Mouse (Mus musculus): ENCODE data around the gene Oxtr. TPM values are rescaled to one million over a fixed set of nuclear protein-coding genes. Genes with fewer than 3 reads are reported as not detected.

Gene Oxtr
- polyA plus RNA-seq, 1 experiment from 2014 or later, result 0.99 TPM

GRCm38 (mm10) chr6:112471644-112472043 is 18.1 kb downstream of the Oxtr start:
- peaks cover 3% of the 10 kb centered on the region; the same call in 1 of the 2 replicates for H3K9me3 ChIP-seq (ENCODE audit: control insufficient read depth, low read length)
- DNase-seq (ENCODE audit: low spot score), result no peak
- H3K4me3 ChIP-seq (ENCODE audit: low read depth, low read length), result no peak overlapping the region
- H3K27ac ChIP-seq (replicated peaks; ENCODE audit: low read depth, low read length), result no peak overlapping the region
- H3K36me3 ChIP-seq (ENCODE audit: control insufficient read depth, insufficient read depth, low read length), result no peaks in the 10 kb centered on the region
- 81% methylated on average over 4 of the region's 4 CpGs for WGBS
- H3K4me1 ChIP-seq (ENCODE audit: control insufficient read depth, insufficient read depth, low read length), result no peaks in the 10 kb centered on the region
- H3K4me2 ChIP-seq (ENCODE audit: low read depth, low read length), result no peak overlapping the region
- H3K27me3 ChIP-seq (replicated peaks; ENCODE audit: control insufficient read depth, insufficient read depth, low read length), result no peaks in the 10 kb centered on the region
- ATAC-seq (ENCODE audit: low read depth), result no peak
- H3K9ac ChIP-seq (ENCODE audit: low read depth, low read length), result no peak overlapping the region

DNA sequence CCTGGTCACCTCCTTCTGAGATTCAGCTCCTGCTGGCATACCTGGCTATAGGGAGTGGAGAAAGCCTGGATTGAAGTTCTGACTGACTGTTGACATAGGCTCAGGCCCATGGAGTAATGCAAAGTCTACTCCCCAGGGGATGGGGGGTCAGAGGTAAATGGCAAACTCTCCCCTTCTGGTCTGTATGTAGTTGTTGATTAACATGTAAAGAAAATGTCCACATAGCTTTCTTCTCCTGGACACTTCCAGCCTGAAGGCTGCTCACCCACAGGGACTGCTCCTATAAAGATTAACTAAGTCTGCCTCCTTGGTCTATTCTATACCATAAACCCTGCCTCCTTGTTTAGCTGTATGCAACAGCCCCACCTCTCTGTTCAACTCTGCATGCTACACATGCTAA is 23.7 kb downstream of the Oxtr start:
- Histone ChIP-seq H3K27ac (replicated peaks; ENCODE audit: low read depth, low read length) (no peak overlapping the region), H3K9ac (ENCODE audit: low read depth, low read length) (no peak overlapping the region), H3K4me1 (ENCODE audit: control insufficient read depth, insufficient read depth, low read length) (no peaks in the 10 kb centered on the region), H3K9me3 (ENCODE audit: control insufficient read depth, low read length) (peaks cover 3% of the 10 kb centered on the region; the same call in 1 of the 2 replicates), H3K4me2 (ENCODE audit: low read depth, low read length) (no peak overlapping the region), H3K27me3 (replicated peaks; ENCODE audit: control insufficient read depth, insufficient read depth, low read length) (no peaks in the 10 kb centered on the region), H3K4me3 (ENCODE audit: low read depth, low read length) (no peak overlapping the region), H3K36me3 (ENCODE audit: control insufficient read depth, insufficient read depth, low read length) (no peaks in the 10 kb centered on the region)
- ATAC-seq (ENCODE audit: low read depth) (no peak), DNase-seq (ENCODE audit: low spot score) (no peak)

- no peaks in the 10 kb centered on the region for H3K4me1 ChIP-seq (ENCODE audit: control insufficient read depth, insufficient read depth, low read length)
- WGBS, result 81% methylated on average over 3 of the region's 3 CpGs
Measured at GRCm38 (mm10) chr6:112465441-112465840, 24.3 kb downstream of the Oxtr start.

GRCm38 (mm10) chr6:112463331-112463730 is 26.4 kb downstream of the Oxtr start:
- ATAC-seq (ENCODE audit: low read depth), result no peak
- H3K9ac ChIP-seq (ENCODE audit: low read depth, low read length), result no peak overlapping the region
- no peaks in the 10 kb centered on the region for H3K36me3 ChIP-seq (ENCODE audit: control insufficient read depth, insufficient read depth, low read length)
- H3K9me3 ChIP-seq (ENCODE audit: control insufficient read depth, low read length), result no peaks in the 10 kb centered on the region
- peaks cover 3% of the 10 kb centered on the region; the same call in 1 of the 2 replicates for H3K4me1 ChIP-seq (ENCODE audit: control insufficient read depth, insufficient read depth, low read length)
- no peak for DNase-seq (ENCODE audit: low spot score)
- H3K27ac ChIP-seq (replicated peaks; ENCODE audit: low read depth, low read length), result no peak overlapping the region
- H3K4me2 ChIP-seq (ENCODE audit: low read depth, low read length), result no peak overlapping the region
- H3K27me3 ChIP-seq (replicated peaks; ENCODE audit: control insufficient read depth, insufficient read depth, low read length), result no peaks in the 10 kb centered on the region
- 81% methylated on average over 6 of the region's 6 CpGs for WGBS
- H3K4me3 ChIP-seq (ENCODE audit: low read depth, low read length), result no peak overlapping the region

More at GRCm38 (mm10) chr6:112465441-112465840, 24.3 kb downstream of the Oxtr start:
- Histone ChIP-seq H3K27me3 (replicated peaks; ENCODE audit: control insufficient read depth, insufficient read depth, low read length) (no peaks in the 10 kb centered on the region), H3K9ac (ENCODE audit: low read depth, low read length) (no peak overlapping the region), H3K9me3 (ENCODE audit: control insufficient read depth, low read length) (peaks cover 3% of the 10 kb centered on the region; the same call in 1 of the 2 replicates), H3K36me3 (ENCODE audit: control insufficient read depth, insufficient read depth, low read length) (no peaks in the 10 kb centered on the region), H3K27ac (replicated peaks; ENCODE audit: low read depth, low read length) (no peak overlapping the region), H3K4me3 (ENCODE audit: low read depth, low read length) (no peak overlapping the region), H3K4me2 (ENCODE audit: low read depth, low read length) (no peak overlapping the region)
- no peak for DNase-seq (ENCODE audit: low spot score)
- ATAC-seq (ENCODE audit: low read depth), result no peak

- Histone ChIP-seq H3K4me3 (ENCODE audit: low read depth, low read length) (no peak overlapping the region), H3K9me3 (ENCODE audit: control insufficient read depth, low read length) (no peaks in the 10 kb centered on the region), H3K4me1 (ENCODE audit: control insufficient read depth, insufficient read depth, low read length) (peaks cover 3% of the 10 kb centered on the region; the same call in 1 of the 2 replicates), H3K27me3 (replicated peaks; ENCODE audit: control insufficient read depth, insufficient read depth, low read length) (no peaks in the 10 kb centered on the region), H3K9ac (ENCODE audit: low read depth, low read length) (no peak overlapping the region), H3K4me2 (ENCODE audit: low read depth, low read length) (no peak overlapping the region), H3K36me3 (ENCODE audit: control insufficient read depth, insufficient read depth, low read length) (no peaks in the 10 kb centered on the region), H3K27ac (replicated peaks; ENCODE audit: low read depth, low read length) (no peak overlapping the region)
- no peak for DNase-seq (ENCODE audit: low spot score)
- 86% methylated on average over 5 of the region's 5 CpGs for WGBS
- ATAC-seq (ENCODE audit: low read depth), result no peak
Measured at GRCm38 (mm10) chr6:112461459-112461858, 28.3 kb downstream of the Oxtr start.

DNA sequence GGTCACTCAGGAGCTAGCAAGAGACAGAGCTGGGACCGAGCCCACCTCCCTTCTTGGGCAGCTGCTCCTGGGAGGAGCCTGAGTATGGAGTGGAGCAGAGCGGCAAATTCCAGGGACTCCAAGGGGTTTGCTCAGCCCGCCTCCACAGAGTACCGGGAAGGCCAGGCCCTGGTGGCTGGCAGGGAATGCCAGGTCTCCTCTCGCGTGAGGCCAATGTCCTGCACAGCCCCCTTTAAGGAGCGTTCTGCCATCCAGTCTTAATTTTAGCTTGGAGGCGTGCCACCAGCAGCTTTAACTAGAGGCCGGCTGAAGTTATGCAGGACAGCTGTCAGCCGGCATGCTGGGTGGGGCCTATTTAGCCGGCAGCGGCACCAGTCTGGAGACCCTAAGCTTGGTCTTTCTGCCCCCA is 30.4 kb downstream of the Oxtr start, which contains the start of gene Cav3:
TSS of gene Cav3 (plus strand) at position 165 of the 409 bp plus-strand sequence.
- H3K4me2 ChIP-seq (ENCODE audit: low read depth, low read length), result no peak within 1 kb of the TSS
- no peaks in the 10 kb centered on the region for H3K9me3 ChIP-seq (ENCODE audit: control insufficient read depth, low read length)
- no peaks in the 10 kb centered on the region for H3K27me3 ChIP-seq (replicated peaks; ENCODE audit: control insufficient read depth, insufficient read depth, low read length)
- no peaks in the 10 kb centered on the region for H3K36me3 ChIP-seq (ENCODE audit: control insufficient read depth, insufficient read depth, low read length)
- H3K4me1 ChIP-seq (ENCODE audit: control insufficient read depth, insufficient read depth, low read length), result peaks cover 3% of the 10 kb centered on the region; the same call in 1 of the 2 replicates
- peak; percentile 94 for ATAC-seq (ENCODE audit: low read depth)
- H3K27ac ChIP-seq (replicated peaks; ENCODE audit: low read depth, low read length), result no peak within 1 kb of the TSS
- no peak within 1 kb of the TSS for H3K9ac ChIP-seq (ENCODE audit: low read depth, low read length)
- no peak within 1 kb of the TSS for H3K4me3 ChIP-seq (ENCODE audit: low read depth, low read length)
- peak; percentile 84 for DNase-seq (ENCODE audit: low spot score)
- WGBS, result 61% methylated on average over 12 of the region's 12 CpGs

DNA sequence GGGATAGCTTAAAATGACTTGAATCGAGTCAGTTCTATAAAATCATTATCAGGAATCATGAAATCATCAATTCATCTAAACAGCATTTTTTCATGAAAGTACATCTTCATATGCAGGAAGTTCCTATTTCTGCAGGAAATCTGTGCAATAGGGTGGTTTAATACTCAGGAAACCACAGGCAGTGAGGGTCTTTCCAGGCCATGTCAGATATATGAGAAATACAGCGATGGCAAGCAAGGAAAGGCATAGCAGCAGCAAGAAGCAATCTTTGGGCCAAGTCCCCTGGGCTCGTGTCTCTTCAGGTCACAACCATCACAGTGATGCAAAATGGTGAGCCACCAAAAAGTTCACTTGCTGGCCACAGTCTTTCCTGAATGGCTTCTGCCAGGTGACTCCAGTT is 44.1 kb downstream of the Oxtr start:
- WGBS, result 85% methylated on average over 3 of the region's 3 CpGs
- ATAC-seq (ENCODE audit: low read depth) (no peak), DNase-seq (ENCODE audit: low spot score) (no peak)
- Histone ChIP-seq H3K4me2 (ENCODE audit: low read depth, low read length) (no peak overlapping the region), H3K27ac (replicated peaks; ENCODE audit: low read depth, low read length) (no peak overlapping the region), H3K9me3 (ENCODE audit: control insufficient read depth, low read length) (no peaks in the 10 kb centered on the region), H3K9ac (ENCODE audit: low read depth, low read length) (no peak overlapping the region), H3K4me3 (ENCODE audit: low read depth, low read length) (no peak overlapping the region), H3K27me3 (replicated peaks; ENCODE audit: control insufficient read depth, insufficient read depth, low read length) (no peaks in the 10 kb centered on the region), H3K36me3 (ENCODE audit: control insufficient read depth, insufficient read depth, low read length) (no peaks in the 10 kb centered on the region), H3K4me1 (ENCODE audit: control insufficient read depth, insufficient read depth, low read length) (no peaks in the 10 kb centered on the region)

- DNase-seq (ENCODE audit: low spot score) (no peak), ATAC-seq (ENCODE audit: low read depth) (no peak)
- WGBS, result 76% methylated on average over 6 of the region's 6 CpGs
- Histone ChIP-seq H3K27ac (replicated peaks; ENCODE audit: low read depth, low read length) (no peak overlapping the region), H3K36me3 (ENCODE audit: control insufficient read depth, insufficient read depth, low read length) (no peaks in the 10 kb centered on the region), H3K4me3 (ENCODE audit: low read depth, low read length) (no peak overlapping the region), H3K9ac (ENCODE audit: low read depth, low read length) (no peak overlapping the region), H3K4me2 (ENCODE audit: low read depth, low read length) (no peak overlapping the region), H3K27me3 (replicated peaks; ENCODE audit: control insufficient read depth, insufficient read depth, low read length) (no peaks in the 10 kb centered on the region), H3K9me3 (ENCODE audit: control insufficient read depth, low read length) (peaks cover 6% of the 10 kb centered on the region; the same call in 1 of the 2 replicates), H3K4me1 (ENCODE audit: control insufficient read depth, insufficient read depth, low read length) (no peaks in the 10 kb centered on the region)
Measured at GRCm38 (mm10) chr6:112426018-112426732, 63.6 kb downstream of the Oxtr start.
